18 mouse cellular contexts compared by ENCODE assay signal in the genomic region with DNA sequence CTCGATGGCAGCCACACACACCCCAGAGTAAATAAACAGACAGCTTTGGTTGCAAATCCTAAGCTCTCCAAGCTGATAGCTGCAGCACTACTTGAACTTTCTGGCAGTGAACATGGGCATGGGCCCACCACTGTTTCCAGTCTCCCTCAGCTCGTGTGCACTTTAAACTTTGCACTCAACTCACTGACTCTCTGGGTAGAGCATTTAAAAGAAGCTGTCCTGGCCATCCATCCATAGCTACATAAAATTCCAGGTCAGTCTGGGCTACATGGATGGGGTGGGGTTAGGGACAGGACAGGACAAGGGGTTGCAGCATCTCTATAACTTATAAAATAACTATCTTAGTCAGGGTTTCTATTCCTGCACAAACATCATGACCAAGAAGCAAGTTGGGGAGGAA. TPM values are rescaled to one million over a fixed set of nuclear protein-coding genes. Genes with fewer than 3 reads are reported as not detected.
DNase-seq lines count a peak whose midpoint lies in the region; ATAC-seq and TF ChIP-seq lines count a peak whose summit lies in the region.
"Not testable (repeated sequence)": the region's sequence is repeated elsewhere in the genome, so short reads cannot be mapped to it uniquely, and the experiment has no call there.
"Had no signal": no experiment of that assay in that cellular context is flagged by ENCODE, and none has a peak within 500 bp of the region (broad histone marks: within the 10 kb centered on the region; RNA-seq: fewer than 3 reads in every experiment).

No protein-coding gene starts in this region.

- not testable (repeated sequence) for TF ChIP-seq CTCF in liver, postnatal 0 days (IDR thresholded peaks at IDR 0.05; ENCODE audit: low read depth)

- WGBS in embryonic facial prominence, embryonic 12.5 days, result 68% methylated on average over 2 of the region's 2 CpGs
- 82% methylated on average over 2 of the region's 2 CpGs for WGBS in forebrain, embryonic 13.5 days
- WGBS in liver, embryonic 12.5 days (ENCODE audit: insufficient replicate concordance), result 41% methylated on average over 2 of the region's 2 CpGs
- WGBS in liver, postnatal 0 days (ENCODE audit: insufficient replicate concordance), result 39% methylated on average over 2 of the region's 2 CpGs

- peaks cover 27% of the 10 kb centered on the region for H3K79me2 ChIP-seq in myocyte (ENCODE audit: control insufficient read depth, insufficient read depth)

- DNase-seq in kidney, adult 11 months, result peak; percentile 44
- peak; percentile 19 to 65 for DNase-seq in kidney, postnatal 25 days
- not testable (repeated sequence) for DNase-seq in liver, postnatal 0 days

- H3ac ChIP-seq in myocyte (ENCODE audit: control insufficient read depth, insufficient read length), result not testable (repeated sequence)

- H3K4me2 ChIP-seq in embryonic facial prominence, embryonic 12.5 days (replicated peaks), result peak overlapping the region; percentile 26
- H3K4me2 ChIP-seq in forebrain, embryonic 13.5 days, result peak overlapping the region; percentile 68; the same call in 1 of the 2 replicates
- H3K4me2 ChIP-seq in liver, embryonic 12.5 days, result peak overlapping the region; percentile 77
- peak overlapping the region; percentile 29; the same call in 1 of the 2 replicates for H3K4me2 ChIP-seq in liver, postnatal 0 days (ENCODE audit: low read depth, low read length)
- H3K4me2 ChIP-seq in myocyte (ENCODE audit: low read depth), result peak overlapping the region; percentile 79

- not testable (repeated sequence) for H3K4me3 ChIP-seq in embryonic facial prominence, embryonic 12.5 days; forebrain, embryonic 13.5 days; myocyte
- peak overlapping the region; percentile 85 for H3K4me3 ChIP-seq in liver, embryonic 12.5 days
- peak overlapping the region; percentile 79; the same call in 1 of the 2 replicates for H3K4me3 ChIP-seq in liver, postnatal 0 days (ENCODE audit: low read depth, low read length)

- TF ChIP-seq EP300 in liver, postnatal 0 days (IDR thresholded peaks at IDR 0.05; ENCODE audit: low read depth), result not testable (repeated sequence)

- peaks cover 10% of the 10 kb centered on the region for H3K4me1 ChIP-seq in embryonic facial prominence, embryonic 12.5 days
- H3K4me1 ChIP-seq in forebrain, embryonic 13.5 days, result peaks cover 22% of the 10 kb centered on the region
- peaks cover 24% of the 10 kb centered on the region for H3K4me1 ChIP-seq in liver, embryonic 12.5 days
- peaks cover 10% of the 10 kb centered on the region for H3K4me1 ChIP-seq in liver, postnatal 0 days (ENCODE audit: insufficient read depth)

- peaks cover 17% of the 10 kb centered on the region for H3K36me3 ChIP-seq in embryonic facial prominence, embryonic 12.5 days
- peaks cover 29% of the 10 kb centered on the region for H3K36me3 ChIP-seq in forebrain, embryonic 13.5 days (ENCODE audit: poor library complexity, severe bottlenecking)
- peaks cover 49% of the 10 kb centered on the region for H3K36me3 ChIP-seq in liver, embryonic 12.5 days
- not testable (repeated sequence) for H3K36me3 ChIP-seq in liver, postnatal 0 days (replicated peaks; ENCODE audit: insufficient read depth, low read length); myocyte (ENCODE audit: control insufficient read depth, insufficient read depth)

- H3K9me3 ChIP-seq in embryonic facial prominence, embryonic 12.5 days; forebrain, embryonic 13.5 days (replicated peaks); liver, embryonic 12.5 days (replicated peaks); liver, postnatal 0 days (ENCODE audit: low read length): not testable (repeated sequence)

- not testable (repeated sequence) for H3K9ac ChIP-seq in embryonic facial prominence, embryonic 12.5 days; liver, postnatal 0 days (replicated peaks)
- H3K9ac ChIP-seq in forebrain, embryonic 13.5 days, result peak overlapping the region; percentile 26; the same call in 1 of the 2 replicates
- peak overlapping the region; percentile 93; the same call in 1 of the 2 replicates for H3K9ac ChIP-seq in liver, embryonic 12.5 days

- ATAC-seq in embryonic facial prominence, embryonic 12.5 days (ENCODE audit: insufficient number of reproducible peaks, insufficient read depth, low FRiP score, low TSS enrichment); forebrain, embryonic 13.5 days; liver, embryonic 12.5 days; liver, postnatal 0 days: not testable (repeated sequence)

- not testable (repeated sequence) for H3K27ac ChIP-seq in embryonic facial prominence, embryonic 12.5 days; forebrain, embryonic 13.5 days; liver, postnatal 0 days (ENCODE audit: low read depth)
- peak overlapping the region; percentile 49; the same call in 1 of the 2 replicates for H3K27ac ChIP-seq in liver, embryonic 12.5 days

- not testable (repeated sequence) for H3K27me3 ChIP-seq in embryonic facial prominence, embryonic 12.5 days; forebrain, embryonic 13.5 days; liver, embryonic 12.5 days (replicated peaks); liver, postnatal 0 days (ENCODE audit: insufficient read depth, low read length); myocyte (ENCODE audit: control insufficient read depth, insufficient read depth, insufficient read length)

- TF ChIP-seq POLR2A in myocyte (IDR thresholded peaks at IDR 0.05; ENCODE audit: insufficient read length, low read depth), result not testable (repeated sequence)

RNA-seq across cellular contexts. Expression of gene Kifc1, which starts 2.7 kb away (rescaled TPM):
- 4.9 and 6.4 TPM in 2 replicates for polyA plus RNA-seq in embryonic facial prominence, embryonic 12.5 days (2016; fragmentation: Nextera tagmentation; extraction: Ambion mirVana)
- 6.8 and 7.4 TPM in 2 replicates for polyA plus RNA-seq in forebrain, embryonic 13.5 days (2015; fragmentation: Nextera tagmentation; extraction: Ambion mirVana)
- polyA plus RNA-seq in liver, embryonic 12.5 days (2016; fragmentation: Nextera tagmentation; extraction: Ambion mirVana), result 4.8 and 6.0 TPM in 2 replicates
- 2.6 and 3.6 TPM in 2 replicates for polyA plus RNA-seq in liver, postnatal 0 days (2015; fragmentation: Nextera tagmentation; extraction: Ambion mirVana)
- 32.2 TPM for polyA plus RNA-seq in myocyte (2012; fragmentation: generic; extraction: Trizol)

RNA-seq across cellular contexts. Expression of gene Gm7029, which starts 14.2 kb away (rescaled TPM):
- polyA plus RNA-seq in embryonic facial prominence, embryonic 12.5 days (2016; fragmentation: Nextera tagmentation; extraction: Ambion mirVana), result not detected in 2 replicates
- polyA plus RNA-seq in forebrain, embryonic 13.5 days (2015; fragmentation: Nextera tagmentation; extraction: Ambion mirVana), result not detected in 2 replicates
- not detected in 2 replicates for polyA plus RNA-seq in liver, embryonic 12.5 days (2016; fragmentation: Nextera tagmentation; extraction: Ambion mirVana)
- not detected in 2 replicates for polyA plus RNA-seq in liver, postnatal 0 days (2015; fragmentation: Nextera tagmentation; extraction: Ambion mirVana)
- not detected for polyA plus RNA-seq in myocyte (2012; fragmentation: generic; extraction: Trizol)
- polyA plus RNA-seq: embryonic facial prominence, embryonic 14.5 days; forebrain, embryonic 15.5 days; frontal cortex, adult 2 months; heart, embryonic 14.5 days; hindbrain, embryonic 10.5 days; hindbrain, embryonic 15.5 days; inflammation-experienced regulatory T-cells, adult 6 months; limb, embryonic 14.5 days; lung, adult 2 months; midbrain, postnatal 0 days; neural tube, embryonic 14.5 days had no signal

RNA-seq across cellular contexts. Expression of gene Platr17, which starts 17.1 kb away (rescaled TPM):
- polyA plus RNA-seq in embryonic facial prominence, embryonic 12.5 days (2016; fragmentation: Nextera tagmentation; extraction: Ambion mirVana), result 0.35 and 0.38 TPM in 2 replicates
- 0.28 and 0.49 TPM in 2 replicates for polyA plus RNA-seq in forebrain, embryonic 13.5 days (2015; fragmentation: Nextera tagmentation; extraction: Ambion mirVana)
- polyA plus RNA-seq in liver, embryonic 12.5 days (2016; fragmentation: Nextera tagmentation; extraction: Ambion mirVana), result 0.51 and 0.78 TPM in 2 replicates
- polyA plus RNA-seq in liver, postnatal 0 days (2015; fragmentation: Nextera tagmentation; extraction: Ambion mirVana), result 0.41 and 0.54 TPM in 2 replicates
- polyA plus RNA-seq in myocyte (2012; fragmentation: generic; extraction: Trizol), result 0.17 TPM
- polyA plus RNA-seq: embryonic facial prominence, embryonic 14.5 days had no signal

RNA-seq across cellular contexts. Expression of gene Daxx, which starts 21.4 kb away (rescaled TPM):
- polyA plus RNA-seq in embryonic facial prominence, embryonic 12.5 days (2016; fragmentation: Nextera tagmentation; extraction: Ambion mirVana), result 70.1 and 72.8 TPM in 2 replicates
- polyA plus RNA-seq in forebrain, embryonic 13.5 days (2015; fragmentation: Nextera tagmentation; extraction: Ambion mirVana), result 60.7 and 68.0 TPM in 2 replicates
- 33.4 and 37.1 TPM in 2 replicates for polyA plus RNA-seq in liver, embryonic 12.5 days (2016; fragmentation: Nextera tagmentation; extraction: Ambion mirVana)
- polyA plus RNA-seq in liver, postnatal 0 days (2015; fragmentation: Nextera tagmentation; extraction: Ambion mirVana), result 12.6 and 13.0 TPM in 2 replicates
- 16.9 TPM for polyA plus RNA-seq in myocyte (2012; fragmentation: generic; extraction: Trizol)

RNA-seq across cellular contexts. Expression of gene Tapbp, which starts 27.9 kb away (rescaled TPM):
- polyA plus RNA-seq in embryonic facial prominence, embryonic 12.5 days (2016; fragmentation: Nextera tagmentation; extraction: Ambion mirVana), result 20.0 and 25.0 TPM in 2 replicates
- polyA plus RNA-seq in forebrain, embryonic 13.5 days (2015; fragmentation: Nextera tagmentation; extraction: Ambion mirVana), result 12.3 and 15.0 TPM in 2 replicates
- polyA plus RNA-seq in liver, embryonic 12.5 days (2016; fragmentation: Nextera tagmentation; extraction: Ambion mirVana), result 29.4 and 30.1 TPM in 2 replicates
- 47.0 and 47.9 TPM in 2 replicates for polyA plus RNA-seq in liver, postnatal 0 days (2015; fragmentation: Nextera tagmentation; extraction: Ambion mirVana)
- polyA plus RNA-seq in myocyte (2012; fragmentation: generic; extraction: Trizol), result 50.6 TPM

Comparison
In these comparisons a context has a peak if more than half of its experiments do, and no peak if none do; other contexts are left out.
1. H3K4me2 ChIP-seq: peak in every context shown above with its lines; median percentile 79 in myocyte; 77 in liver, embryonic 12.5 days; 68 in forebrain, embryonic 13.5 days; 29 in liver, postnatal 0 days; 26 in embryonic facial prominence, embryonic 12.5 days.